In genomic region chr8:117197551-117197950, GRCm38 (mm10) we compare ENCODE assay signal across 10 mouse cellular contexts. TPM values are rescaled to one million over a fixed set of nuclear protein-coding genes. Genes with fewer than 3 reads are reported as not detected.
DNase-seq lines count a peak whose midpoint lies in the region; ATAC-seq lines count a peak whose summit lies in the region.
"Had no signal": no experiment of that assay in that cellular context is flagged by ENCODE, and none has a peak within 500 bp of the region (broad histone marks: within the 10 kb centered on the region; RNA-seq: fewer than 3 reads in every experiment).

No protein-coding gene starts in this region.

- no peaks in the 10 kb centered on the region for H3K27me3 ChIP-seq in heart, embryonic 14.5 days (ENCODE audit: control insufficient read depth, insufficient read depth, low read length)
- no peaks in the 10 kb centered on the region for H3K27me3 ChIP-seq in megakaryocyte, embryonic 14.5 days (replicated peaks)
- no peaks in the 10 kb centered on the region for H3K27me3 ChIP-seq in intestine, embryonic 15.5 days (replicated peaks)
- no peaks in the 10 kb centered on the region for H3K27me3 ChIP-seq in stomach, embryonic 14.5 days (ENCODE audit: control insufficient read depth, insufficient read depth, low read length)
- H3K27me3 ChIP-seq: Patski had no signal

- H3K27ac ChIP-seq in heart, embryonic 14.5 days (replicated peaks in 1 of 2; ENCODE audit: control insufficient read depth in 1 of 2, insufficient read depth in 1 of 2, low read depth in 2 of 2, low read length in 2 of 2): peak overlapping the region in 1 of 2 experiments; percentile 70; a peak in 1 of 4 replicates
- H3K27ac ChIP-seq in intestine, embryonic 15.5 days: 0 out of 2 replicates have a peak overlapping the region, but pooled peaks have one; percentile 80
- peak overlapping the region; percentile 90 for H3K27ac ChIP-seq in stomach, embryonic 14.5 days (ENCODE audit: low read length)

- peak overlapping the region; percentile 57; the same call in 1 of the 2 replicates for H3K4me2 ChIP-seq in heart, embryonic 14.5 days (ENCODE audit: low read length)
- no peak overlapping the region; the same call in 1 of the 2 replicates for H3K4me2 ChIP-seq in intestine, embryonic 15.5 days (replicated peaks)
- no peak overlapping the region for H3K4me2 ChIP-seq in stomach, embryonic 14.5 days (replicated peaks; ENCODE audit: low read depth, low read length)

- DNase-seq in heart, postnatal 14 days: no peak
- no peak for DNase-seq in frontal cortex, postnatal 36 days (ENCODE audit: low spot score in 2 of 2)
- no peak for DNase-seq in right cerebral cortex, postnatal 14 days
- DNase-seq: cerebellum, adult 11-12 months had no signal

- H3K9me3 ChIP-seq in heart, embryonic 14.5 days (ENCODE audit: control insufficient read depth, low read length): no peaks in the 10 kb centered on the region
- H3K9me3 ChIP-seq in megakaryocyte, embryonic 14.5 days: no peaks in the 10 kb centered on the region
- no peaks in the 10 kb centered on the region for H3K9me3 ChIP-seq in intestine, embryonic 15.5 days
- no peaks in the 10 kb centered on the region for H3K9me3 ChIP-seq in stomach, embryonic 14.5 days (ENCODE audit: control insufficient read depth, low read depth, low read length)

- no peak for ATAC-seq in heart, embryonic 14.5 days (ENCODE audit: insufficient number of reproducible peaks, insufficient read depth, low FRiP score, low read depth)
- ATAC-seq in megakaryocyte, adult 5-6 weeks (ENCODE audit: poor library complexity, severe bottlenecking): no peak
- no peak for ATAC-seq in intestine, embryonic 15.5 days
- ATAC-seq in stomach, embryonic 14.5 days (ENCODE audit: insufficient number of reproducible peaks, insufficient read depth, low FRiP score, low read depth): no peak
- ATAC-seq: Patski had no signal

- peaks cover 46% of the 10 kb centered on the region for H3K36me3 ChIP-seq in heart, embryonic 14.5 days (ENCODE audit: control insufficient read depth, insufficient read depth, low read length)
- H3K36me3 ChIP-seq in megakaryocyte, embryonic 14.5 days (replicated peaks; ENCODE audit: low read length): peaks cover 84% of the 10 kb centered on the region
- peaks cover 11% of the 10 kb centered on the region; the same call in 1 of the 2 replicates for H3K36me3 ChIP-seq in intestine, embryonic 15.5 days
- H3K36me3 ChIP-seq in stomach, embryonic 14.5 days (ENCODE audit: control insufficient read depth, insufficient read depth, low read length): peaks cover 22% of the 10 kb centered on the region

- 82% methylated on average over 6 of the region's 6 CpGs for WGBS in heart, embryonic 14.5 days
- 85% methylated on average over 6 of the region's 6 CpGs for WGBS in intestine, embryonic 15.5 days
- WGBS in stomach, embryonic 14.5 days: 81% methylated on average over 6 of the region's 6 CpGs

- H3K9ac ChIP-seq in heart, embryonic 14.5 days (ENCODE audit: low read length): no peak overlapping the region; the same call in 1 of the 2 replicates
- no peak overlapping the region for H3K9ac ChIP-seq in intestine, embryonic 15.5 days
- H3K9ac ChIP-seq in stomach, embryonic 14.5 days (replicated peaks; ENCODE audit: low read depth, low read length): no peak overlapping the region

- peaks cover 20 to 38% of the 10 kb centered on the region in 2 experiments for H3K4me1 ChIP-seq in heart, embryonic 14.5 days (ENCODE audit: control insufficient read depth in 2 of 2, insufficient read depth in 2 of 2, low read length in 2 of 2)
- peaks cover 69% of the 10 kb centered on the region for H3K4me1 ChIP-seq in megakaryocyte, embryonic 14.5 days
- H3K4me1 ChIP-seq in intestine, embryonic 15.5 days (replicated peaks): peaks cover 29% of the 10 kb centered on the region
- peaks cover 32% of the 10 kb centered on the region; the same call in 1 of the 2 replicates for H3K4me1 ChIP-seq in stomach, embryonic 14.5 days (ENCODE audit: control insufficient read depth, insufficient read depth, low read length)

- no peak overlapping the region for H3K4me3 ChIP-seq in heart, embryonic 14.5 days (ENCODE audit: control insufficient read depth in 1 of 2, insufficient read depth in 1 of 2, low read depth in 1 of 2, low read length in 2 of 2)
- H3K4me3 ChIP-seq in megakaryocyte, embryonic 14.5 days (replicated peaks): peak overlapping the region; percentile 88
- H3K4me3 ChIP-seq in intestine, embryonic 15.5 days (replicated peaks): no peak overlapping the region
- no peak overlapping the region for H3K4me3 ChIP-seq in stomach, embryonic 14.5 days (ENCODE audit: low read depth, low read length)

- intact Hi-C loops in heart, postnatal 14 days (cut with DNase I): loop anchor here (5.0 to 10.0 kb wide), 2 partner anchors 90 to 377 kb away; no protein-coding TSS in a partner anchor

RNA-seq across cellular contexts. Expression of gene Gan, which starts 39.6 kb away (rescaled TPM):
- 1.0 and 1.3 TPM in 2 replicates for polyA plus RNA-seq in heart, embryonic 14.5 days (2014; fragmentation: Nextera tagmentation; extraction: Ambion mirVana)
- total RNA-seq in heart, postnatal 14 days (2021): 1 to 10 TPM; 6.0 to 6.3 TPM
- polyA plus RNA-seq in megakaryocyte, embryonic 14.5 days (2012; ENCODE audit: insufficient read depth, low replicate concordance): 1.7 and 2.1 TPM in 2 replicates
- 4.6 and 5.4 TPM in 2 replicates for total RNA-seq in megakaryocyte, adult 5-6 weeks (2015)
- 4.6 and 4.8 TPM in 2 replicates for total RNA-seq in megakaryocyte, adult 5-6 weeks (2017)
- polyA plus RNA-seq in intestine, embryonic 15.5 days (2015; fragmentation: Nextera tagmentation; extraction: Ambion mirVana): 2.1 and 2.5 TPM in 2 replicates
- 3.9 and 4.2 TPM in 2 replicates for polyA plus RNA-seq in stomach, embryonic 14.5 days (2014; fragmentation: Nextera tagmentation; extraction: Ambion mirVana)

RNA-seq across cellular contexts. Expression of gene Cmip, which starts 59.3 kb away (rescaled TPM):
- 13.0 and 13.3 TPM in 2 replicates for polyA plus RNA-seq in heart, embryonic 14.5 days (2014; fragmentation: Nextera tagmentation; extraction: Ambion mirVana)
- total RNA-seq in heart, postnatal 14 days (2021): 10 to 100 TPM; 29.5 to 30.9 TPM
- polyA plus RNA-seq in megakaryocyte, embryonic 14.5 days (2012; ENCODE audit: insufficient read depth, low replicate concordance): 92.3 and 120 TPM in 2 replicates
- 58.4 and 60.3 TPM in 2 replicates for total RNA-seq in megakaryocyte, adult 5-6 weeks (2015)
- total RNA-seq in megakaryocyte, adult 5-6 weeks (2017): 22.7 and 26.5 TPM in 2 replicates
- polyA plus RNA-seq in intestine, embryonic 15.5 days (2015; fragmentation: Nextera tagmentation; extraction: Ambion mirVana): 25.4 and 29.2 TPM in 2 replicates
- polyA plus RNA-seq in stomach, embryonic 14.5 days (2014; fragmentation: Nextera tagmentation; extraction: Ambion mirVana): 18.6 and 21.6 TPM in 2 replicates
